Mouse (Mus musculus): ENCODE data around the gene Mep1a.
"Not testable (repeated sequence)": the region's sequence is repeated elsewhere in the genome, so short reads cannot be mapped to it uniquely, and the experiment has no call there.

Gene Mep1a

DNA sequence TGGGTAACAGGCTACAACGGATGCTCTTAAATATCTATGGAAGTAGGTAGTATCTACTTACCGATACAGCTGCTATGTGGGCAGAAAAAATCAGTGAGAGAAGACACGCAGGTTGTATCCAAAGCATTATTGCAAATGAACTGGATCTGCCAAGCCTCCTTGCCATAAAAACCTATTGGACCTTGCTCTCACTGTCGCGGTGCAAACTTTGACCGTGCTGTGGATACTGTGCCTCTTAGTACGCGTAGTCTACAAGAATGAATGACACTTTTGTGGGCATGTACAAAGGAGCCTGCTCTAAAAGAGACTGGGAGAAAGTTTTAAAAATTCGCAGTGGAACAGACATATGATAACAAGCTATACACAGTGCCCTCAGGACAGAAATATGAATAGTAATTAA, at the start of gene Mep1a:
Gene Mep1a, minus strand, starts transcription at position 221 of the 400 bp plus-strand sequence.
- DNase-seq (ENCODE audit: low read depth, low spot score) = no peak

DNA sequence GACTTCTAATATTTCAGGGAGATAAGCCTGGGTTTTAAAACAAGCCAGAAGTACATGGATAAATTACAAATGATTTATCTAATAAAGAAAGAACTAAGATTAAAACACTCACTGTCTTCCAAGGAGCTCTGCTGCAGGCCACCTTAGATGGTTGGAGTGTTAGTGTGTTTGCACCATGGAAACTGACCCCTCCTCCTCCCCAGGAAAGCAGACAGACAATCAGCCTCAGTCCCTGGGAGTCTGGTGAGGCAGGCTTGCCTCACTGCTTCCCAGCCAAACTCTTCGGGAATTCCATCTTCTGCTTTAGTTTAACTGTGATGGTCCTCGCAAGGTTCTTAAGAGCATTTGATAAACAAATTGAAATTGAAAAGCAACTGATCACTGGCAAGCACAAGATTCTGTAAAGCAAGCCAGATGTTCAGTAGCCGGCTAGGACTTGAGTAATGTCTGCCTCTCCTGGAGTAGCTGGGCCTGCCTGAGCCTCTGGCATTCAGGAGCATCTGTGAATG, 48.6 kb upstream of the Mep1a start:
- DNase-seq (ENCODE audit: low read depth, low spot score) = no peak

DNA sequence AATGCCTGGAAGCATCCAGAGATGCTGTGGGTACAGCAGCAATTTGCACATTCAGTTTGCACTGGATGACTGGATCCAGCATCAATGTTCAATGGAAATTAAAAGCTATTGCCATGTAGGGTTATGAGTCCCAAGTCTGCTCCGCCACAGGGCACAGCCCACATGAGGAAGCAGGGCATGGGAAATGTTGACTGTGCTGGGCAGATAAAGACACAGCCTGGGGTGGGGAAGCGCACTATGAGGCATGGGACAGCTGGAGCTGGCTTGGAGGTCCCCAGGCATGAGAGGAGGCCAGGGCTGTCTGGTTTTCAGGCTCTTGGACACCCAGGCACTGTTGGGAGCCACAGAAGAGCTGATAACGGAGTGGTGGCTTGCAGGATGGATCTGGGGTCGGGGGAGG, 41.4 kb upstream of the Mep1a start:
- DNase-seq (ENCODE audit: low read depth, low spot score) = no peak

DNA sequence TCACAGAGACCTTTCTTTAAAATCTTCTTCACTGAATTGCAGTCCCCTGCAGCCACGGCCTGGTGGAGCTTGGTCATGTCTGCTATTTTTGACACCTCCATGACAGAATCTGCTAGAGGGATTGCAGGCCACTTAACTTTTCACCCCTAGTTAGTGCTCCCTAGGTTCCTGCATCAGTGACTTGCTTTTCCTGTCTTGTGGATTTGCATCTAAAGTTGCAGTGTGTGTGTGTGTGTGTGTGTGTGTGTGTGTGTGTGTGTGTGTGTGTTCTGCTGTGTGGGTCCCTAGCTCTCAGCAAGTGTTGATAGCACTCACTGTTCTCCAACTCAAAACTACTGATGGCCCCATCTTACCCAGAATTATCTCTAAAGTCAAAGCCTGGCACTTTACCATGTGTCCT, 40.9 kb upstream of the Mep1a start, which contains the start of gene Ankrd66:
Gene Ankrd66, minus strand, starts transcription at position 101 of the 400 bp plus-strand sequence.
- no peak for DNase-seq (ENCODE audit: low read depth, low spot score)

DNA sequence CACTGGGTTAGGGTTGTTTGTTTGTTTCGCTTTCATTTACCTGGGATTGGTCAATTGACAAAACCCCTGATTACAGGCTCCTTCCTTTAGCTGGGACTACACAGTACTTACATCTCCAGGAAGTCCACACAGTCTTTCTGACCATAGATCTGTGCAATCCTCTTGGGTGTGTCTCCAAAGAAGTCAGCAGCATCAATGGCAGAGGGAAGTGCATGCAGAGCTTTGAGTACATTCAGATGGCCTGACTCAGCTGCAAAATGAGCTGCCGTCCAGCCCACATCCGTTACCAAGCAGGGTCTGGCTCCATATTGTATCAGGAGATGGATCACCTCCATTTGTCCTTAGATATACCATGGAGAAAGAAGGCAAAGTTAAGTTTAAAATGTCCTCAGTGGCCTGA, 36.2 kb upstream of the Mep1a start:
- no peak for DNase-seq (ENCODE audit: low read depth, low spot score)

DNA sequence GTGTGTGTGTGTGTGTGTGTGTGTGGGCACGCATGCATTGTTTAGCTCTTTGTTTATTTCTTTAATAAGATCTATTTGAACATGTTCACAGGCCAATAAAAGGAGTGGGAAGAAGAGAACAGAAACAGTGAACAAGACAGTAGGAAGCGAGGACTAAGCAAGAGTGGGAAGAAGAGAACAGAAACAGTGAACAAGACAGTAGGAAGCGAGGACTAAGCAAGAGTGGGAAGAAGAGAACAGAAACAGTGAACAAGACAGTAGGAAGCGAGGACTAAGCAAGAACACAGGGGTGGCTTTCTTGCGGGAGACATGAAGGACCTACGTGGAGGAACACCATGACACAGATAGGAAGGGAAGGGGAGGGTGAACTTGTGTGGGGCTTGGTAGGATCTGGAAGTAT, 34.2 kb upstream of the Mep1a start:
- DNase-seq (ENCODE audit: low read depth, low spot score) = not testable (repeated sequence)

DNA sequence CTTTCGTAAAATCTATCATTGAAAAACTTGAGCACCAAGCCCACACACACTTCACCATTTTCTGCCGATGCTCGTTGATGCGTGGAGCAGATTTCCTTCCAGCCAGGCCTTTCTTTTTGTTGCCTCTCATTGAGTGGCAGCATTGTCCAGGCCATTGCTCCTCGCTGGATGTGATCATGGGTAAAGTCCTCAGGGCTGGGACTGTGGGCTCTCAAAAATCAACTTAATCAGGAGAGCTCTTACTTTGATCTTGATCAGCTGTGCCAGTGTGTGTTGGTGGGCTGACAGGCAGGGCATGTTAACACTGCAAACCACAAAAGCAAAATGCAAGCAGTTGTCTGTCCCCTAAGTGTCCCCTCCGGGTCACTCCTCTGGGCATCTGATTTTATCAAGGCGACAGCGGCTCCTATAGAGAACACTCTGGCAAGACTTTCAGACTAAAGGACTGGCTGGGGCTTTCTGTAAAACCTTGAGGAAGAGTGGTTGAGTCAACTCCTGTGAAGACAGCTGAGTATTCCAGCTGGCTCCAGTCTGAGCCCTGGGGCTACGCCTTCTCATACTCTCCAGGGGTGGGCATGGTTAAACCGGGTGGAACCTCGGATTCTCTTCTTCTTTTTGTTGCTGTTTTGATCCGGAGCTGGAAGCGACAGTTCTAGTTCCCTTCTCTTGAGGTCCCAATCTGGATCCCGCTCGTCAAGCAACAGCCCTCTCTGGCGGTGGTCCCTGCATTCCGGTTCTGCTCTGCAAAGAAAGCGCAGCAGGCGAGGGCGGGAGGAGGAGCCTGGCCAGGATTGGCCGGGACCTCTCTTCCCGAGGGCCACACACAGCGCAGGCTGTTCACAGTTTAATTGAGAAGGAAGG, 32.0 kb upstream of the Mep1a start:
- DNase-seq (ENCODE audit: low read depth, low spot score) = peak; percentile 25

DNA sequence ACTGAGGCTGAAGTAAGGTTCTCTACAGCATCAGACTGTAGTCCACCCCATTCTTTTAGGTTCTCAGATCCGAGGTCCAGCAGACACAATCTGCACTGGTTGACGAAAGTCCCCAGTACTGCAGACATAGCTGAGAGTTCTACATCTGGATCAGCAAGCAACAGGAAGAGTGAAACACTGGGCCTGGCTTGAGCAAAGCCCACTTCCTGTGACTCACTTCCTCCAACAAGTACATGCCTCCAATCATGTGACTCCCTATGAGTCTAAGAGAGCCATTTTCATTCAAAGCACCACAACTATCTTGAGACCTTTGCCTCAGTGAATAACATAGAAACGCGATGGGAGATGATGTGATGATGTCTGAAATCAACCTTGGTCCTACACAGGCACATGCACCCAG, 28.6 kb upstream of the Mep1a start:
- DNase-seq (ENCODE audit: low read depth, low spot score) = no peak

DNA sequence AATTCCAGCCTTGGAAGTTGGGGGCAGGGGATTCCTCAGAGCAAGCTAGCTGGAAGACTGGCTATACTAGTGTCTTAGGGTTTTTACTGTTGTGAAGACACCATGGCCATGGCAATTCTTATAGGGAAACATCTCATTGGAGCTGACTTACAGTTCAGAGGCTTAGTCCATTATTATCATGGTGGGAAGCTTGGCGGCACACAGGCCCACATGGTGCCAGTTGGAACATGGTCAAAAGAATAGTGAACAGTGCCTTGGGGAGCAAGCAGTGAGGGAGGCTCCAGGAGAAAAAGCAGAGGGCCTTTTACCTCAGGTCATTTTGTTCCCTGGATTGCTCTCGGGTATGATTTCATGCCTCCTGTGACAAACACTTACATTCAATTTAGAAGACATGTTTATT, 27.9 kb upstream of the Mep1a start:
- DNase-seq (ENCODE audit: low read depth, low spot score) = no peak

DNA sequence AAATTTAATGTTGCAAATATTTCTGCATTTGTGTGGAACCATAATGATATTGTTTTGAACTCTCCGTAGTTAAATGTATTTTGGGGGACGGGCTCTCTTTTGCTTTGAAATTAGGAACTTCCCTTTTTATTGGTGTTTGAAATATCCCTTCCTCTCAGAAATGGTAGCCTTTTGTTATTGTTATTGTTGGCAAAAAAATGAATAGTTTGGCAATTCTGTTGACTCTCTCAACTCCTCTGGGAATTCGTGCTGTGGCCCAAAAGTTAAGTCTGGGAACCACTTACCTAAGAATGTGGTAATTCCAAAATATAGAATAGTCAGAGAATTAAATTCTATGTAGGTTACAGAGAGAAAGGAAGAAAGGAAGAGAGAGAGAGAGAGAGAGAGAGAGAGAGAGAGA, 17.6 kb upstream of the Mep1a start:
- DNase-seq (ENCODE audit: low read depth, low spot score) = no peak

DNA sequence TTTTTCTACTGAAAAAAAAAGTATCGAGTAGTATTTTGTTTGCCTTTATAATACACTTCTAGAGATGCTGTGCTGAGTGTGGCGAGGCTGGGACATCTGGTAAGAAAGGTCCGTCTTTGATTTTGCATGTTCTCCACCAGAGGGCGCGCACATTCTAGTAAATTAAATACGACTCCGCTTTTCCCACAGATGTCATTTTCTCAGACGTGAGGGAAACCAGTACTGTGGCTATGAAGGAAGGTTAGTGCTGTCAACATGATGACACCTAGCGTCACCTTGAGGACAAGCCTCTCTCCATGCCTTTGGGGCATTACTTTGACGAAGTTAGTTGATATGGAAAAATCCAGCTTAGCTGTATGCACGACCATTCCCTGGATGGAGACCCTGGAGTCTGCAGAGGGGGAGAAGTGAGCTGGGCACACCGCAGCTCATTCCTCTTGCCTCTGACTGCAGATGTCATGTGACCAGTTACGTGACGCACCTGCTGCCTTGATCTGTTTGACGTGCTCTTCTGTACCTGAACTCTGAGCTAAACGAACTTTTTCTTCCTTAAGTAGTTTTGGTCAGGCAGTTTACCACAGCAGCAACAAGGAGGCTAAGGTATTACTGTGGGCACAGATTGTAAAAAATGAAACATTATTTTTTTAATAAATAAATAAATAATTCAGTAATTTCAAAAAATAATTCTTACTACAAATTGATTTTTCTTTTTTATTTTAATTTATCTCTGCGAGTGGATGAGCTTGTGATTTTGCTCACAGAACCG, 16.2 kb upstream of the Mep1a start:
- peak; percentile 83 for DNase-seq (ENCODE audit: low read depth, low spot score)

DNA sequence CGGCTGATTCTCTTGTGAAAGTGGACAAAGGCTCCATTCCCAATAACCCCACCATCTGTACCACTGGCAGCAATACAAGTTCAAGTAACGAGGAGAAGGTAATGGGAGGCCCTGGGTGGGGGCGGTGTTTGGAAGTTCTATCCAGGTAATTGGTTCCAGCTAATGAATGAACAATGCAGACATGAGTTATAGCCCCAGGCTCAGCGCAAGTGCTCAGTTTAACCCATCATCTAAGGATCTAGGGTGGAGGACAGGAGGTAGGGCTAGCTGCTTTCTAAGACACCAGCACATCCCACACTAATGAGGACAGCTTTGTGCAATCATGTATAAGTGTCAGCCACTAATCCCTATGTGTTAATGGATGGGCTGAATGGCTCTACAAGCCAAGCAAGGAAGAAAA, 8.2 kb upstream of the Mep1a start:
- DNase-seq (ENCODE audit: low read depth, low spot score) = no peak

DNA sequence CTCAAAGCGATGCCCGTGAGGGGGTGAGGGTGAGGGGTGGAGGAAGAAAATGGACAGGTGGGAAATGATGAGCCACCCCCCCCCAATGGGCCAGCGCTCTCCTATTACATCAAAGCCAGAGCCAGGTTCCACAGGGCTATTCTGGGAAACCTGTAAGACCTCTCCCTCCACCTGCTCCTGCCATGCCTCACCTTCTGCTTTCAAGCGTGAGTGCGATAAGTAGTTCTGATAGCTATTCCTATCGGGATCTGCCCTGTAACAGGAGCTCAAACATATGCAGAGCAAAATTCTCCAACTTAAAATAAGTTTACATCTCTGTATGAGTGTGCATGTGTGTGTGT, 2.0 kb upstream of the Mep1a start:
- no peak for DNase-seq (ENCODE audit: low read depth, low spot score)

DNA sequence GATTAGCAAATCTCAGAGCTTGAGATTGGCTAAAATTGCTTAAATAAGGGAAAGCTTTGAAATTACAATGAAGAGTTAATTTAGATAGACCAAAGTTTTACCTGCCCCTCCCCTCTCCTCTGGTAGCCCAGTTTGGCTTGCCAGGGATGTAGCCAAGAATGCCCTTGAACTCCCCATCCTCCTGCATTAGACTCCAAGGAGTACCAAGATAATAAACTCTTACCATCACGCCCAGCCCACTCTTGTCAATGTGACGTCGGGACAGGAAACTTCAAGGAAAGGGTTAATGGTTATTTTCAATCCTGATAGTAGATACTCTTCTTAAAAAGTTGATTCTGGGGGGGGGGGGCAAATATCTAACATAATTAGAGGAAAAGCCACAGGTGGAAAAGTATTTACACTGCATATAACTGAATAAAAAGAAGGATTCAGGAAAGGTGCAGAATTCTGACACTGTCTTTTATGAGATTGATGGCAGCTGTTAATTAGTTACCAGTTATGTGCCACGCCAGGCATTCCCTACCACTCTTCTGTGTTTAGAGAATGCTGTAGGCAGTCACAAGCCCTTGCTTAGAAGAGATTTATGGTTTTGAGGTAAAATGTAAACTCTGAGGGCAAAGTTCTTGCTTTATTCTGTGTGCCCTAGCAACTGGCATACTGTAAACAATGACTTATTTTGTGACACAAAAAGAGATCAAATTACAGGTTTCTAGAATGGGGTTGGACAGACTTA, 1.4 kb upstream of the Mep1a start:
- no peak for DNase-seq (ENCODE audit: low read depth, low spot score)

DNA sequence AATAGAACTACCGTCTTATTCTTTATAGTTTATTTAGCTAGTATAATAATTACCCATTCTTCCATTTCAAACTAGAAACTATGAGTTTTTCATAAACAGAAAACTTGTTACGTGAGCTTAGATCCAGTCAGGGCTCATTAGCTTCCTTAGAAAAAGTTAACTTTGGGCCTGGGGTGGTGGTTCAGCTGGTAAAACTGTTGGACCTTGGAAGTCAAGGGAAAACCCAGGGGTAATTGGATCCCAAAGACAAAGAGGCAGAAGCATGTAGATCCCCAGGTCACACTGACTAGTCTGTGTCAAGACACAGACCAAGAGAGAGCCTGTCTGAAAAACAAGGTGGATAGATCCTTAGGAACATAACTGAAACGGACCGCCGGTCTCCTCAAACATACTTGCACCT, 981 bp downstream of the Mep1a start:
- no peak for DNase-seq (ENCODE audit: low read depth, low spot score)

DNA sequence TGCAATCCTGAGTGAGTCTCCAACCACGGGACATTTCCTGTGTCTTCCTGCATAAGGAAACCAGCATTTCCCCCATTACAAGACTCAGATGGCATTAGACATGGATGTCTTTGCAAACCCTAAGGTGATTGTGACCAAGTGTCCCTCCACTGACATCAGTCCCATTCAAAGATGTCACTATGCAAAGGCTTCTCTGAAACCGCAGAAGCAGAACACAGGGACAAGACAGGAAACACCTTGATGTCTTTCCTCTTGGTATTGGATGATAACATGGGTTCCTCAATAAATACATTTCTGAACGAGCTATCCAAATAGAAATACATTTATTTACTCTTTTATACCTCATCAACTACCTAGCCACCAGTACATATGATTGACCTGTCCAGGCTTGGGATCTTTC, 1.4 kb downstream of the Mep1a start:
- DNase-seq (ENCODE audit: low read depth, low spot score) = no peak

DNA sequence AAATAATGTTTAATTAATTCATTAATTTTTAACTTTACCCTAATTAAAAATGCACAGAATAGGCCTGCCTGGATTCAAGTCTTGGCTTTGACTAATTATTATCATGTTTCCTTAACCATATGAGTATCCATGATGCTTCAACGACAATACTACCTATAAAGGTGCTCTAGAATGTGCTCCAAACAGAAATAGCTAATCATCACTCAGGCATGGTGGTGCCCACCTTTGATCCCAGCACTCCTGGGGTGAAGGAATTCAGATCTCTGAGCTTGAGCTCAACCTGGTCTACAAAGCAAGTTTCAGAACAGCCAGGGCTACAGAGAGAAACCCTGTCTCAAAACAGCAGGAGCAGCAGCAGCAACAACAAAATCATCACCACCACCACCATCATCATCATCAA, 2.1 kb downstream of the Mep1a start:
- DNase-seq (ENCODE audit: low read depth, low spot score) = no peak

DNA sequence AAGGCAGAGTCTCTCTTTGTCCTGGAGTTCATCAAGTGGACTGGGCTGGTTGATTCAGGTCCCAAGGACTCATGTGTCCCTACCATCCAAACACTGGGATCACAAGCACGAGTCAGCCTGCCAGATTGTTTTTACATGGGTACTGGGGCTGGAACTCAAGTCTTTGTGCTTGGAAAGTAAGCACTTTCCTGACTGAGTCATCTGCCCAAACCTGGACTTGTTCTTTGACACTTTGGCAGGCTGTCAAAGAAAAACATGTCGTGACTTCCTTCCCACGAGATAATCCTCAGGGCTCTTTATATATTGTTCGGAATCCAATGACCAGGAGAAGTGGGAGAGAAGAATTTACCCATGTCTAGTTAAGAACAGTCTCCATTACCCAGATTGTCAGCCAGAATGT, 5.1 kb downstream of the Mep1a start:
- no peak for DNase-seq (ENCODE audit: low read depth, low spot score)

DNA sequence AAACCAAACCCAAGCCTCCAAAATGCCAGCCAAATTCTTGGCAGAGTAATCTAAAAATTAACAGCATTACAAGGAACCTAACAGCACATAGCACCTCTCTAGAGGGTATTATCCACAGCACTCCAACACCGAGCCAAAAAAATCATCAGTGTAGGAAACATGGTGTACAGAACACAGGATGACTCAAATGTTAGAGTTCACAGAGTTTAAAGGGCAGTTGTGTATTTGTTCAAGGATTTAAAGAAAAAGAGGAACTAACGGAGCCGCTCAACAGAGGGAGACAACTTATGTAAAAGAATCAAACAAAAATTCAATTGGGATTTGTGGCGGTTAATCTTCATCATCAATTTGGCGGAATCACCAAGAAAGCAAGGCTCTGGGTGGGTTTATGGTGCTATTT, 7.1 kb downstream of the Mep1a start:
- no peak for DNase-seq (ENCODE audit: low read depth, low spot score)

DNA sequence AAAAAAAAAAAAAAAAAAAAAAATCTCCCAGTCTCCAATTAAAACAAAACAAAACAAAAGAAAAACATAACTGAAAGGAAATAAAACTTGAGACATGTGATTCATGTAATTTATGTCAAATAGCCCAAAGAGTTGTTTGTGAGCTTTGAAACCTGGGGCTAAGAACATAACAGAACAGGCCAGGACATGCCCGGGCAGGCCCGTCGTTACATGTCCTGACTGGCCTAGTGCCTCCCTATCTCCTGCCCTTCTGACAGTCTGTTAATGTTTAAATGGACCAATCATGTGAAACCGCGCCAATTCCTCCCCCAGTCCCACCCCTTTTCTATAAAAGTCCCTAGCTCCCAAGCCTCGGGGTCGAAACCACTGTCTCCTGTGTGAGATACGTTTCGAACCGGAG, 12.2 kb downstream of the Mep1a start:
- DNase-seq (ENCODE audit: low read depth, low spot score) = not testable (repeated sequence)

DNA sequence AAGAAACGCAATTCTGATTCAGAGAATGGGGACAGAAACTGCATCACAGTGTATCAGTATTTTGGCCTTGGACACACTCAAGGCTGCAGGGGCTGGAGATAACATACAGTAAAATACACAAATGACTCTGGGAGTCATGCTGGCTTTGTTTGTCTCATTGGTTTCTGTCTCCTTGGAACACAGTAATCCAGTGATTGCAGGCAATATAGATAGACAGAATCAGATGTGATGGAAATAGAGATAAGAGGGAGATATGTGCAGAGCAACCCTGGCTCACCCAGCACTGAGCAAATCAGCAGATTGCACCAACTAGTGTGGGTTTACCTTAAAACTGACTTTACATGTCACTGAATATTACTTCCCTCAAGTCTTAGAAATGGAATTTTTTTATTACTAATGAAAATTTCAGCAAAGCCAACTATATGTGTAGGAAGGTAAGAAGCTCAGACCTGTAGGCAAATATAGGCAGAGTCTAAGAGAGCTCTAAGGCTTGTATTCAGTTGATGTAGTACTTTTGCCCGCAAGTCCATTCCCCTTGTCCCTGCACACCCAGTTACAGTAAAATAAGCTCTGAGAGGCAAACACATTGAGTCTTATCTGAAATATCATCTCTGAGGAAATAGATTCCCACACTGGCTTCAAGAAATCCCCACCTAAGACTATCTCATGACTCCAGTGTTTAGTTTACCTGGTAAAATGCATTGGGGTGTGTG, 14.0 kb downstream of the Mep1a start:
- no peak for DNase-seq (ENCODE audit: low read depth, low spot score)

DNA sequence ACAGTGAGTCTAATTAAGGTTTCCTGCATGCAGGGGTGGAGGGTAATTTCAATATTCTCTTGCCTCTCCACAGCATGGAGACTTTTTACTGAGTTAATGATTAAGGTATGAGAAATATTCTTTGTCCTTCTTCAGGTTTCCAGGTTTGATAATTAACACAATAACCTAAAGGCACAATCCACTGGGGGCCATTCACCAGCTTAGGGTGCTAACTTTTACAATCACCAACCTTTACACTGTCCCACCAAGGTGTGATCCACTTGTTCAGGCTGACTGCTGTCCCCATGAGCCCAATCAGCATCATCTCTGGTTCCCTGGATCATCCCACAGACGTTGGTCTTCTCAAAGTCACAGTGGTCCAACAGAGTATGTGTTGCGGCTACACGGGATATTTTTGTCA, 16.6 kb downstream of the Mep1a start:
- no peak for DNase-seq (ENCODE audit: low read depth, low spot score)
